Mouse (Mus musculus) testis, postnatal 14 days (tissue): ENCODE results near the gene Usp3.

Experiments
- DNase-seq: peaks from one replicate; pipeline ENCODE4 v3.0.0; 2021; ENCODE audit warnings: low spot score

Usp3 gene

GRCm38 (mm10) chr9:66571986-66572700 lies 20.8 kb downstream of the Usp3 start:
- DNase-seq = no peak

DNA sequence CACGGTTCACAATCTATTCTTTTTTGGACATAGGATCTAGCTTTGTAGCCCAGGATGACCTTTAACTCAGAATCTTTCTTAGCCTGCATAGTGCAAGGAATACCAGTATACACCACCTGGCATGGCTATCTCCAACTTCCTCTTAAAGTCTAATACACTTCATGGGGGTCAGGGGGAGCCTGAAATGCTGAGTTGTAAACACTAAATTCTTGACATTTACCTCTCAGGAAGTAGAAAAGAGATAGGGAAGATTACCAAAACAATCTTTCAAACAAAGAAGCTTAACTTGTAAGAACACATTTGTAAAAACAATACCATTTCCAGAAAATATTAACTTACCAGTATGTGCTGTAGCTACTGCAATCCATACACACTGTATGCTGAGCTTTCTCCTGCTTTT lies 30.7 kb downstream of the Usp3 start:
- no peak for DNase-seq

GRCm38 (mm10) chr9:66561496-66561895 lies 31.4 kb downstream of the Usp3 start:
- no peak for DNase-seq

DNA sequence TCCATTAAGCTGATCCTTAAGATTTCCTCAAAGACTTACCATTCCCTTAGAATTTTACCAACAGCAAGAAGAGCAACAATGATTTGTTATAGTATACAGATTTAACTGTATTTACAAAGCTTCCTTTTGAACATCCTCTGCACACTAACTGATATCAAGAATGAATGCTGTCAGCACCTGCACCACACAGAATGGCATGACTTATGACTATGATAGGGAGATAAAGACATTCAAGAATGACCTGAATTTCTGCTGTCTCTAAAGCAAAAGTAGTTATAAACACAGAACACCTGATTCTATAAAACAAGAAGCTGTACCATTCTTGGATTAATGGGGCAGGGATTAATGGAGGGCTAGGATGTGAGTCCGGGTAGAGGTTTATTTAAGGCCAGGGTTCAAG lies 32.2 kb downstream of the Usp3 start:
- no peak for DNase-seq

DNA sequence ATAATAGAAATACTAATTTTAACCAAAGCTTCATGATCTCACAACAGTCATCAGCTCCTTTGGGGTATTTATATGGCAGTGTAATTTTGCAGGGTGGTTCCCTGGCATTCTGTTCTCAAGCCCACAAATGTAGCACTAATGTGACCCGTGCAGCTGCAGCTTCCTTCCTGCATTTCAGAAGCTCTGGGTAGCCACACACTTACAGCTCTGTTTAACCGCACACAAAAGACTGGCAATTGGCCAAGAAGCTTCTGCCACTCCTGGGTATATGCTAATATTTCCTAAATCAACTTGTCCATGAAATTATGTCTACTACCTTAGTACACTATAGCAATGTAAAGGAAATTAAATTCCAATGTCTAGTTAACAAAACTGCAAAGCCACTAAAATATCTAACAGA lies 32.6 kb downstream of the Usp3 start:
- no peak for DNase-seq

GRCm38 (mm10) chr9:66558971-66559370 lies 34.0 kb downstream of the Usp3 start:
- DNase-seq = no peak

- DNase-seq = no peak
These were observed 50.2 kb downstream of the Usp3 start for GRCm38 (mm10) chr9:66542785-66543184.

- no peak for DNase-seq
These were observed 71.3 kb downstream of the Usp3 start for GRCm38 (mm10) chr9:66521595-66521994.

DNA sequence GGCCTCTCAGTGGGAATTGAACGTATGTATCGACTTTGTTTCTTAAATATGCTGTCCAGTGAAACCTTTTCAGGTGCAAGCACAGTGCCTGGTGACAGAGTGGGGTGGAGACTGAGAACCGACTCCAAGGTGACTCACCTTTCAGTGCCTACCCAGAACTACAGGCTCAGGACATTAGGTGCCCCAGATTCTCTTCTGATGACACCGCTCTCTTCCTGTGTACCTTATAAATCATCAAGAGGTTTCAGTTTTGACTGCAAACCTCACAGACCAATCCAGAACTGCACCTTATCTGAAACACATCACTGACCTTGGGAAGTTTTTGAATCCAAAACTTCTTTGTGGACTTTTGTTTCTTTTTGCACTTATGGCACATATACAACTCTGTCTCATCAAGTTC lies 72.6 kb downstream of the Usp3 start:
- DNase-seq = no peak

DNA sequence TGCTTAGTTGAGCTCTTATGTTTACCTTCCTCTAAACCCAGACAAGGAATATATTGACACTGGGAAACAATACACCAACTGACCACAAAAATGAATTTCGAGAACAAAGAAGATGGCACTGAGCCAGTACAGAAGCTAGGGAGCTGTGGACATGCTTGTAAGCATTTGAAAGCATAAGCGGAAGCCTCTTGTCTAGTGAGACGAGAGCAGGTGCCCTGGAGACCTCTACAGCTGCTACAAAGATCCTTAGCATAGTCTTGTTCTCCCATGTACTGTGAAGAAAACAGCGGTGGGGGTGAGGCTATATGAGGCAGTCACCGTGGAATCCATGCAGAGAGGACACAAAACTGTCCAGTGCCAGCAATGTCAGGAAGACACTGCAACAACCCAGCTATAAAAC lies 74.0 kb downstream of the Usp3 start:
- no peak for DNase-seq

GRCm38 (mm10) chr9:66518251-66518650 lies 74.7 kb downstream of the Usp3 start:
- DNase-seq = no peak

DNA sequence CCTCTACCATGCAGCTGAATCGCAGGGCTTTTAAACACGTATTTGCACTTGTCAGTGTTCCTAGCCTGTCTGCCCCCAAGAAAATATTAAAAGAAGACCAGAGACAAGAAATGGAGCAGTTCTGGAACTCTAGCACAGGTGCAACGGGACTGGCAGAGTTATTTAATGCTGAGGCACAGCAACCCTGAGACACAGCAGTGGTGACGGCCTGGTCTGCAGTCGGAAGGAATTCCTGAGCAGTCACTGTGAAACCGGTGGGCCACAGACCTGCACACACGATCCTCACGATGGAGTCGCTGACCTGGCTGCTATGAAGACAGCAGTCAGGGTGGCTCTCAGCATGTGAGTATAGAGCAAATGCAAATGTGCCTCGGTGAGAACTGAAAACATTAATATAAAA lies 75.2 kb downstream of the Usp3 start:
- DNase-seq = no peak

- DNase-seq = no peak
These were observed 76.5 kb downstream of the Usp3 start for GRCm38 (mm10) chr9:66516296-66516940.

DNA sequence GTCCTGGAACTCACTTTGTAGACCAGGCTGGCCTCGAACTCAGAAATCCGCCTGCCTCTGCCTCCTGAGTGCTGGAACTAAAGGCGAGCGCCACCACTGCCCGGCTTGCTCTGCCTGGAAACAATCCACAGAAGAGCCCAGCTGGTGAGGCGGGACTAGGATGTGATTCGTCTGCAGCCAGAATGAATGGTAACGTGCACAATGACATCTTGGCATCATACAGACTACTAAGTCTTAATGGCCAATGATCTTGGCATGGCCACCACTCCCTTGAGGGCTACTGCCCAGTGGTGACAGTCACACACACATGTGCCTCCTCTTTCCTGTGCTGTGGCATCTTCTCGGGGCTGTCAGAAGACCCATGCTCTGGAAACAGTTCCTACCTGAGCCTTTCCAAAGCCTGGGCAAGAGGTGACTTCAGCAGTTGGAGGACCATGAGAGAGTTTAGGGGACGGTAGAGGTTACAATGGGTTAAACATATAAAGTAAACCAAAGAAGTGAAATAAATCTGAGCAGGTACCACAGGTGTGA lies 77.2 kb downstream of the Usp3 start:
- no peak for DNase-seq

GRCm38 (mm10) chr9:66515115-66515514 lies 77.8 kb downstream of the Usp3 start:
- no peak for DNase-seq

DNA sequence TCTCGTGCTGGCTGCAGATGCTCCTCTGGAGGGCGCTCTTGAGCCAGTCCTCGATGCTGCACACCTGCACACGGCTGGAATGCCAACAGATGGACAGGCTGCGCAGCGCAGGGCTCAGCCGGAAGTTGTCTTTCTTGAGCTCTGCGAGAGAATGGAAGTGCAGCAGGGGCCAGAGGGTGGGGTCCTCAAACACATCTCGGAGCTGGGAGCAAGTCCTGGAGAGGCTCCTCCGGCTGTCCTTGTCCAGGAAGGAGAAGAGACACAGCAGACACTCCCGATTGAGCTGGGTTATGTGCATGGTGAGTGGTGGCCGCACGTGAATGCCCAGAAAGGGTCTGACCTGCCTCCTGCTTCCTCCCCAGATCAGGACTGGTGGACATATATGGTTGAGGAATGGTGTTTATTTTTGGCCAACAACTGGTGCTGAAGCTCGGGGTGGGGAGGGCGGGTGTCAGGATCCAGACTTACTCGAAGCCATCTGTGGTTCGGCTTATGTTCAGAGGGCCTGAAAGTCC lies 78.6 kb downstream of the Usp3 start, which contains the start of gene Fbxl22:
Gene Fbxl22, minus strand, starts transcription at position 338 of the 515 bp plus-strand sequence.
- DNase-seq = peak; percentile 71

GRCm38 (mm10) chr9:66513661-66514255 lies 79.2 kb downstream of the Usp3 start:
- no peak for DNase-seq

DNA sequence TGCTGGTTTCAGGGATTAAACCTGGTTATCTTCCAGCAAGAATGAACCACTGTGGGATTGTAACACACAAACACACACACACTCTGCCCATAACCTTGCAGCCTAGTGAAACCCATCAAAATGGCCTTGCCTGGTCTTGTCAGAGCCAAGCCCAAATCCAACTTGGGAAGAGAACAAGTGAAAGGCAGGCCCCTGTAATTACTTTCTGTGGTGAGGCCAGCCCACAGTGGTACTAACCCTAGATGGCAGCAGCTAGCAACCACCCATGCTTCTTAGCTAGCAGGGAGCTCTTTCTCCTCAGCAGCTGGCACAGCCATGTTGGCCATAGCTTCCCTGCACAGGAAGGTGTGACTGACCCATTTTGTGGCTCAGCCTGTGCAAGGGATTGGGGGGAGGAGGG lies 79.8 kb downstream of the Usp3 start:
- DNase-seq = no peak

GRCm38 (mm10) chr9:66512351-66512671 lies 80.6 kb downstream of the Usp3 start:
- DNase-seq = peak; percentile 89

DNA sequence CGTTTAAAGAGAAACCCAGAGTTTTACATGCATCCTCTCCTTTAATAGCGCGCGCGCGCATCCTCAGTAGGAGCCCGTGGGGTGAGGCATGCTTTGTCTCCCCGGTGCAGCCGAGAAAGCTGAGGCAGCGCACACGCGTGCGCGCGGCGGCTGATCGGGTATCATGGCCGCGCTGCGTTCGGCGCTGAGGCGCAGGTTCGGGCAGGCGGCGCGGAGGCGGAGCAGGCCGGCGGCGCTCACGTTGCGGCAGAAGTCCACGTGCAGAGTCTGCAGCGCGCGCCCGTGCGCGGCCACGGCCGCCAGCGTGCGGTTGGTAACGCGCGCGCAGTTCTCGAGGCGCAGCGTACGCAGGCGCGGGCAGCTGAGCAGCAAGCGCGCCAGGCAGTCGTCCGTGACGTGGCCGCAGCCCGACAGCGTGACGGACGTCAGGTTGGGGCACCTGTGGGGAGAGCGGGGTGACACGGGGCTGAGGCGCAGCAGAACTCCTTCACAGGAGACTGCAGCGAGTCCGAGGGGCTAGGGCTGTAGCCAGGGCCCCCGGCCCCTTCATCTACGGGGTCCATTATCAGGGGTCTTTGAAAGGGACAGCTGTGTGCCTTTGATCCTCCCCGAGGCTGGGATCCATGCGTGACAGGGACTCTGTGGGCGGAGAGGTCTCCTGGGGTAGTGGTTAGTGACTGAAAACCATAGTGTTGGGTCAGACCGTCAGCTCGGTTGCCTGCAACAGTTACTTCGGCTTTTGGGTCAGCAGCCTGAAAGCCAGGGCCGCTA lies 81.2 kb downstream of the Usp3 start:
- peak; percentile 93 for DNase-seq

DNA sequence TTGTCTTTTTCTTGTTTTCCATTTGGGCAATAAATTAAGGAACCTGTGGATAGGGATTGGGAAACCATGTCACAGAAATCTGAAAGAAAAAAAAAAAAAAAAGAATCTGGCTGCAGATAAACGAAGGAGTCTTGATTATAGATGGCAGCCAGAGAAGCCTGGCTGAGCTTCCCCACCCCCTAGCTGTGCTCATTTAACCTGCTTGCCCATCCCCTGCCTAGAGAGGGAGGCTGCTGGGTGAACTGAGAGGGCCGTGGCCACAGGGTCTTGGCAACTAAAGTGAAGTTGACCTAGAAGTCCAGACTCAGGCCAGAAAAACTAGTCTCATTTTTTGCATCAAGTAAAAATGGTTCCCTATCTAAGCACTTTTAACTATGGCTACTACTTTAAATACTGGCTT lies 82.0 kb downstream of the Usp3 start:
- peak; percentile 46 for DNase-seq

- no peak for DNase-seq
These were observed 82.5 kb downstream of the Usp3 start for GRCm38 (mm10) chr9:66510351-66510841.
